Mouse (Mus musculus): Measurements from ENCODE around the gene Birc5. TPM values are rescaled to one million over a fixed set of nuclear protein-coding genes. Genes with fewer than 3 reads are reported as not detected.

Birc5 gene
- polyA plus RNA-seq, 1 experiment from 2014 or later, result 306 TPM

GRCm38 (mm10) chr11:117845651-117846050, 3.4 kb upstream of the Birc5 start:
- no peaks in the 10 kb centered on the region for H3K9me3 ChIP-seq (ENCODE audit: control insufficient read depth, low read length)
- H3K4me2 ChIP-seq (ENCODE audit: low read depth, low read length), result no peak overlapping the region
- H3K4me1 ChIP-seq (ENCODE audit: control insufficient read depth, insufficient read depth, low read length), result peaks cover 20% of the 10 kb centered on the region
- WGBS, result 82% methylated on average over 2 of the region's 2 CpGs
- no peak for ATAC-seq
- no peaks in the 10 kb centered on the region for H3K27me3 ChIP-seq (replicated peaks; ENCODE audit: control insufficient read depth, insufficient read depth, low read length)
- no peak overlapping the region for H3K4me3 ChIP-seq (ENCODE audit: low read length)
- H3K27ac ChIP-seq (ENCODE audit: low read length), result no peak overlapping the region
- H3K9ac ChIP-seq (ENCODE audit: low read depth, low read length), result no peak overlapping the region
- H3K36me3 ChIP-seq (ENCODE audit: control insufficient read depth, insufficient read depth, low read length), result no peaks in the 10 kb centered on the region

- peaks cover 25% of the 10 kb centered on the region for H3K4me1 ChIP-seq (ENCODE audit: control insufficient read depth, insufficient read depth, low read length)
- H3K9me3 ChIP-seq (ENCODE audit: control insufficient read depth, low read length), result no peaks in the 10 kb centered on the region
- H3K4me3 ChIP-seq (ENCODE audit: low read length), result no peak overlapping the region
- peak; percentile 68 for ATAC-seq
- no peaks in the 10 kb centered on the region for H3K27me3 ChIP-seq (replicated peaks; ENCODE audit: control insufficient read depth, insufficient read depth, low read length)
- H3K27ac ChIP-seq (ENCODE audit: low read length), result 0 out of 2 replicates have a peak overlapping the region, but pooled peaks have one; percentile 31
- H3K9ac ChIP-seq (ENCODE audit: low read depth, low read length), result no peak overlapping the region
- H3K4me2 ChIP-seq (ENCODE audit: low read depth, low read length), result no peak overlapping the region
- 0 out of 2 replicates have a peak, but pooled peaks cover 1% of the 10 kb centered on the region for H3K36me3 ChIP-seq (ENCODE audit: control insufficient read depth, insufficient read depth, low read length)
- WGBS, result 43% methylated on average over 5 of the region's 5 CpGs
Measured at GRCm38 (mm10) chr11:117846640-117847039, 2.4 kb upstream of the Birc5 start.

- peak overlapping the region; percentile 76 for H3K4me3 ChIP-seq (ENCODE audit: low read length)
- H3K4me2 ChIP-seq (ENCODE audit: low read depth, low read length), result peak overlapping the region; percentile 92
- no peak for ATAC-seq
- H3K27me3 ChIP-seq (replicated peaks; ENCODE audit: control insufficient read depth, insufficient read depth, low read length), result no peaks in the 10 kb centered on the region
- peaks cover 6% of the 10 kb centered on the region for H3K36me3 ChIP-seq (ENCODE audit: control insufficient read depth, insufficient read depth, low read length)
- 70% methylated on average over 7 of the region's 7 CpGs for WGBS
- H3K4me1 ChIP-seq (ENCODE audit: control insufficient read depth, insufficient read depth, low read length), result peaks cover 25% of the 10 kb centered on the region
- H3K9ac ChIP-seq (ENCODE audit: low read depth, low read length), result peak overlapping the region; percentile 95
- no peaks in the 10 kb centered on the region for H3K9me3 ChIP-seq (ENCODE audit: control insufficient read depth, low read length)
- peak overlapping the region; percentile 99 for H3K27ac ChIP-seq (ENCODE audit: low read length)
Measured at GRCm38 (mm10) chr11:117847593-117848215, 1.3 kb upstream of the Birc5 start.

- Histone ChIP-seq H3K4me2 (ENCODE audit: low read depth, low read length) (peak overlapping the region; percentile 92), H3K27ac (ENCODE audit: low read length) (peak overlapping the region; percentile 99), H3K9me3 (ENCODE audit: control insufficient read depth, low read length) (no peaks in the 10 kb centered on the region), H3K27me3 (replicated peaks; ENCODE audit: control insufficient read depth, insufficient read depth, low read length) (no peaks in the 10 kb centered on the region), H3K4me3 (ENCODE audit: low read length) (peak overlapping the region; percentile 76), H3K36me3 (ENCODE audit: control insufficient read depth, insufficient read depth, low read length) (peaks cover 8% of the 10 kb centered on the region), H3K4me1 (ENCODE audit: control insufficient read depth, insufficient read depth, low read length) (peaks cover 25% of the 10 kb centered on the region), H3K9ac (ENCODE audit: low read depth, low read length) (peak overlapping the region; percentile 95)
- 5% methylated on average over 19 of the region's 19 CpGs for WGBS
- ATAC-seq, result peak; percentile 70
Measured at GRCm38 (mm10) chr11:117848271-117848984, 623 bp upstream of the Birc5 start.

- WGBS, result 83% methylated on average over 3 of the region's 3 CpGs
- Histone ChIP-seq H3K27ac (ENCODE audit: low read length) (no peak overlapping the region), H3K9me3 (ENCODE audit: control insufficient read depth, low read length) (no peaks in the 10 kb centered on the region), H3K36me3 (ENCODE audit: control insufficient read depth, insufficient read depth, low read length) (peaks cover 33% of the 10 kb centered on the region), H3K4me3 (ENCODE audit: low read length) (no peak overlapping the region), H3K9ac (ENCODE audit: low read depth, low read length) (no peak overlapping the region), H3K4me2 (ENCODE audit: low read depth, low read length) (no peak overlapping the region), H3K27me3 (replicated peaks; ENCODE audit: control insufficient read depth, insufficient read depth, low read length) (no peaks in the 10 kb centered on the region), H3K4me1 (ENCODE audit: control insufficient read depth, insufficient read depth, low read length) (peaks cover 14% of the 10 kb centered on the region)
- ATAC-seq, result no peak
Measured at GRCm38 (mm10) chr11:117852875-117853274, 3.8 kb downstream of the Birc5 start.

- no peak for ATAC-seq
- no peak overlapping the region for H3K9ac ChIP-seq (ENCODE audit: low read depth, low read length)
- 90% methylated on average over 9 of the region's 9 CpGs for WGBS
- peaks cover 9% of the 10 kb centered on the region for H3K4me1 ChIP-seq (ENCODE audit: control insufficient read depth, insufficient read depth, low read length)
- H3K27me3 ChIP-seq (replicated peaks; ENCODE audit: control insufficient read depth, insufficient read depth, low read length), result 0 out of 2 replicates have a peak, but pooled peaks cover 1% of the 10 kb centered on the region
- no peak overlapping the region for H3K27ac ChIP-seq (ENCODE audit: low read length)
- no peak overlapping the region for H3K4me3 ChIP-seq (ENCODE audit: low read length)
- peaks cover 33% of the 10 kb centered on the region for H3K36me3 ChIP-seq (ENCODE audit: control insufficient read depth, insufficient read depth, low read length)
- no peak overlapping the region for H3K4me2 ChIP-seq (ENCODE audit: low read depth, low read length)
- H3K9me3 ChIP-seq (ENCODE audit: control insufficient read depth, low read length), result no peaks in the 10 kb centered on the region
Measured at GRCm38 (mm10) chr11:117854241-117854640, 5.2 kb downstream of the Birc5 start.

GRCm38 (mm10) chr11:117855360-117855759, 6.3 kb downstream of the Birc5 start:
- Histone ChIP-seq H3K4me2 (ENCODE audit: low read depth, low read length) (no peak overlapping the region), H3K4me3 (ENCODE audit: low read length) (no peak overlapping the region), H3K27ac (ENCODE audit: low read length) (no peak overlapping the region), H3K9ac (ENCODE audit: low read depth, low read length) (no peak overlapping the region), H3K36me3 (ENCODE audit: control insufficient read depth, insufficient read depth, low read length) (peaks cover 33% of the 10 kb centered on the region), H3K4me1 (ENCODE audit: control insufficient read depth, insufficient read depth, low read length) (peaks cover 13% of the 10 kb centered on the region), H3K27me3 (replicated peaks; ENCODE audit: control insufficient read depth, insufficient read depth, low read length) (peaks cover 10% of the 10 kb centered on the region), H3K9me3 (ENCODE audit: control insufficient read depth, low read length) (no peaks in the 10 kb centered on the region)
- 90% methylated on average over 5 of the region's 5 CpGs for WGBS
- ATAC-seq, result no peak

GRCm38 (mm10) chr11:117855975-117856374, 6.9 kb downstream of the Birc5 start:
- H3K9me3 ChIP-seq (ENCODE audit: control insufficient read depth, low read length), result no peaks in the 10 kb centered on the region
- peaks cover 33% of the 10 kb centered on the region for H3K36me3 ChIP-seq (ENCODE audit: control insufficient read depth, insufficient read depth, low read length)
- no peak overlapping the region for H3K9ac ChIP-seq (ENCODE audit: low read depth, low read length)
- H3K4me2 ChIP-seq (ENCODE audit: low read depth, low read length), result no peak overlapping the region
- no peak for ATAC-seq
- peaks cover 13% of the 10 kb centered on the region for H3K27me3 ChIP-seq (replicated peaks; ENCODE audit: control insufficient read depth, insufficient read depth, low read length)
- no peak overlapping the region for H3K4me3 ChIP-seq (ENCODE audit: low read length)
- WGBS, result 74% methylated on average over 1 of the region's 1 CpGs
- H3K4me1 ChIP-seq (ENCODE audit: control insufficient read depth, insufficient read depth, low read length), result peaks cover 12% of the 10 kb centered on the region
- no peak overlapping the region for H3K27ac ChIP-seq (ENCODE audit: low read length)

GRCm38 (mm10) chr11:117857462-117857861, 8.4 kb downstream of the Birc5 start:
- no peak overlapping the region for H3K4me2 ChIP-seq (ENCODE audit: low read depth, low read length)
- H3K27ac ChIP-seq (ENCODE audit: low read length), result no peak overlapping the region
- no peak overlapping the region for H3K9ac ChIP-seq (ENCODE audit: low read depth, low read length)
- peaks cover 29% of the 10 kb centered on the region for H3K36me3 ChIP-seq (ENCODE audit: control insufficient read depth, insufficient read depth, low read length)
- no peak overlapping the region for H3K4me3 ChIP-seq (ENCODE audit: low read length)
- peaks cover 16% of the 10 kb centered on the region for H3K27me3 ChIP-seq (replicated peaks; ENCODE audit: control insufficient read depth, insufficient read depth, low read length)
- H3K4me1 ChIP-seq (ENCODE audit: control insufficient read depth, insufficient read depth, low read length), result peaks cover 10% of the 10 kb centered on the region
- no peaks in the 10 kb centered on the region for H3K9me3 ChIP-seq (ENCODE audit: control insufficient read depth, low read length)
- 95% methylated on average over 9 of the region's 10 CpGs for WGBS
- no peak for ATAC-seq

Data from intestine, embryonic 16.5 days (tissue).